Mouse (Mus musculus) MEL (cell line): Measurements from ENCODE around the gene Gm28374. TPM values are rescaled to one million over a fixed set of nuclear protein-coding genes. Genes with fewer than 3 reads are reported as not detected.

Experiments
- DNase-seq: peaks from one replicate; pipeline ENCODE4 v3.0.0; 2011; ENCODE audit warnings: low read depth, low spot score
- H3K27ac ChIP-seq: 2 replicates; pipeline ENCODE4 v1.5.1; 2012; ENCODE audit warnings: low read depth, mild to moderate bottlenecking, control low read depth, low read length, moderate library complexity; ENCODE audit not compliant: control insufficient read depth
- H3K27me3 ChIP-seq, 2 experiments: fragments of 150-350 bp in 1 of 2; sonication (generic) in 1 of 2; 2 replicates each; pipeline ENCODE4 v1.6.1; 2012; ENCODE audit warnings: low read length in 2 of 2, mild to moderate bottlenecking in 2 of 2, improper control_type of control experiment in 1 of 2, moderate library complexity in 1 of 2; ENCODE audit not compliant: insufficient read depth in 2 of 2, control insufficient read depth in 1 of 2
- H3K36me3 ChIP-seq, 2 experiments: 2 replicates each; pipeline ENCODE4 v1.6.1; 2012 to 2014; ENCODE audit warnings: low read length in 2 of 2, improper control_type of control experiment in 1 of 2, inconsistent platforms in 1 of 2, mild to moderate bottlenecking in 1 of 2; ENCODE audit not compliant: insufficient read depth in 2 of 2, control insufficient read depth in 1 of 2
- H3K4me1 ChIP-seq, 2 experiments: fragments of 150-350 bp in 1 of 2; sonication (generic) in 1 of 2; 2 replicates each; pipeline ENCODE4 v1.6.1; 2012; ENCODE audit warnings: low read length in 2 of 2, improper control_type of control experiment in 1 of 2, mild to moderate bottlenecking in 1 of 2; ENCODE audit not compliant: insufficient read depth in 2 of 2, control insufficient read depth in 1 of 2
- H3K4me3 ChIP-seq, 2 experiments: fragments of 150-350 bp in 1 of 2; sonication (generic) in 1 of 2; 2 replicates each; pipeline ENCODE4 v1.5.1; 2012; ENCODE audit warnings: low read depth in 2 of 2, low read length in 2 of 2, mild to moderate bottlenecking in 2 of 2, moderate library complexity in 2 of 2, control low read depth in 1 of 2, improper control_type of control experiment in 1 of 2; ENCODE audit not compliant: control insufficient read depth in 1 of 2, insufficient read depth in 1 of 2
- H3K79me2 ChIP-seq: 2 replicates; pipeline ENCODE4 v1.6.1; 2012; ENCODE audit warnings: mild to moderate bottlenecking, low read length, moderate library complexity; ENCODE audit not compliant: control insufficient read depth, poor library complexity, insufficient read depth
- H3K9ac ChIP-seq: 2 replicates; pipeline ENCODE4 v1.6.1; 2012; ENCODE audit warnings: low read depth, mild to moderate bottlenecking, control low read depth, low read length, moderate library complexity; ENCODE audit not compliant: control insufficient read depth, poor library complexity, severe bottlenecking
- H3K9me3 ChIP-seq: fragments of 150-350 bp; sonication (generic); replicated peaks from 2 replicates; pipeline ENCODE4 v1.6.1; 2012; ENCODE audit warnings: mild to moderate bottlenecking, low read length, improper control_type of control experiment, moderate library complexity; ENCODE audit not compliant: insufficient read depth
- CHD1 ChIP-seq: IDR thresholded peaks from 2 replicates; pipeline ENCODE4 v1.6.1; 2012; ENCODE audit warnings: low read depth, mild to moderate bottlenecking, inconsistent platforms, low read length, improper control_type of control experiment
- CHD2 ChIP-seq: IDR thresholded peaks from 2 replicates; pipeline ENCODE4 v1.6.1; 2011; ENCODE audit warnings: low read length, improper control_type of control experiment
- CTCF ChIP-seq, 3 experiments: IDR thresholded peaks in 2 of 3; conservative IDR thresholded peaks in 1 of 3; 2 replicates each; pipeline ENCODE4 v1.5.1; 2011 to 2012; ENCODE audit warnings: low read length in 3 of 3, low read depth in 2 of 3, mild to moderate bottlenecking in 2 of 3, improper control_type of control experiment in 1 of 3, inconsistent platforms in 1 of 3, mixed read lengths in 1 of 3, moderate library complexity in 1 of 3; ENCODE audit not compliant: control insufficient read depth in 1 of 3, insufficient read depth in 1 of 3, poor library complexity in 1 of 3, severe bottlenecking in 1 of 3
- E2F4 ChIP-seq: IDR thresholded peaks from 2 replicates; pipeline ENCODE4 v1.6.1; 2011; ENCODE audit warnings: low read depth, low read length, improper control_type of control experiment, borderline replicate concordance
- ELF1 ChIP-seq: IDR thresholded peaks from 2 replicates; pipeline ENCODE4 v1.6.1; 2014; ENCODE audit warnings: low read depth, mild to moderate bottlenecking, inconsistent platforms, low read length, improper control_type of control experiment, moderate library complexity
- EP300 ChIP-seq, 2 experiments: IDR thresholded peaks; 2 replicates each; pipeline ENCODE4 v1.6.1; 2011; ENCODE audit warnings: improper control_type of control experiment in 2 of 2, low read length in 2 of 2, low read depth in 1 of 2, mild to moderate bottlenecking in 1 of 2
- ETS1 ChIP-seq: IDR thresholded peaks from 2 replicates; pipeline ENCODE4 v1.6.1; 2012; ENCODE audit warnings: low read depth, mild to moderate bottlenecking, inconsistent platforms, low read length, improper control_type of control experiment, moderate library complexity
- GABPA ChIP-seq: IDR thresholded peaks from 2 replicates; pipeline ENCODE4 v1.6.1; 2012; ENCODE audit warnings: low read depth, mild to moderate bottlenecking, inconsistent platforms, low read length, improper control_type of control experiment, moderate library complexity
- GATA1 ChIP-seq: IDR thresholded peaks from 2 replicates; pipeline ENCODE4 v1.6.1; 2011; ENCODE audit warnings: low read depth, low read length, improper control_type of control experiment
- HCFC1 ChIP-seq: IDR thresholded peaks from 2 replicates; pipeline ENCODE4 v1.6.1; 2012; ENCODE audit warnings: low read depth, mild to moderate bottlenecking, inconsistent platforms, low read length, improper control_type of control experiment, moderate library complexity
- JUND ChIP-seq: IDR thresholded peaks from 2 replicates; pipeline ENCODE4 v1.6.1; 2011; ENCODE audit warnings: low read depth, mild to moderate bottlenecking, improper control_type of control experiment, low read length
- KAT2A ChIP-seq: conservative IDR thresholded peaks from 2 replicates; pipeline ENCODE4 v1.6.1; 2012; ENCODE audit warnings: low read depth, low read length, improper control_type of control experiment, inconsistent platforms
- MAX ChIP-seq: IDR thresholded peaks from 2 replicates; pipeline ENCODE4 v1.6.1; 2011; ENCODE audit warnings: low read length, improper control_type of control experiment
- MAZ ChIP-seq: IDR thresholded peaks from 2 replicates; pipeline ENCODE4 v1.6.1; 2012; ENCODE audit warnings: low read depth, mild to moderate bottlenecking, inconsistent platforms, low read length, improper control_type of control experiment
- MEF2A ChIP-seq: IDR thresholded peaks from 2 replicates; pipeline ENCODE4 v1.6.1; 2014; ENCODE audit warnings: low read depth, mild to moderate bottlenecking, inconsistent platforms, low read length, improper control_type of control experiment; ENCODE audit not compliant: poor library complexity, insufficient replicate concordance, severe bottlenecking; ENCODE audit errors: extremely low read depth
- MXI1 ChIP-seq: IDR thresholded peaks from 2 replicates; pipeline ENCODE4 v1.6.1; 2011; ENCODE audit warnings: mild to moderate bottlenecking, low read depth, low read length, improper control_type of control experiment
- MYB ChIP-seq: IDR thresholded peaks from 2 replicates; pipeline ENCODE4 v1.6.1; 2011; ENCODE audit warnings: mild to moderate bottlenecking, low read depth, low read length, improper control_type of control experiment
- MYC ChIP-seq: IDR thresholded peaks from 2 replicates; pipeline ENCODE4 v1.6.1; 2011; ENCODE audit warnings: low read depth, mild to moderate bottlenecking, low read length, improper control_type of control experiment, moderate library complexity
- NELFE ChIP-seq: IDR thresholded peaks from 2 replicates; pipeline ENCODE4 v1.6.1; 2011; ENCODE audit warnings: low read depth, low read length, improper control_type of control experiment
- NRF1 ChIP-seq: IDR thresholded peaks from 2 replicates; pipeline ENCODE4 v1.6.1; 2014; ENCODE audit warnings: low read depth, mild to moderate bottlenecking, inconsistent platforms, low read length, improper control_type of control experiment, moderate library complexity; ENCODE audit not compliant: poor library complexity, insufficient read depth, severe bottlenecking
- POLR2A ChIP-seq, 2 experiments: IDR thresholded peaks; 2 replicates each; pipeline ENCODE4 v1.6.1; 2011 to 2012; ENCODE audit warnings: low read length in 2 of 2, mild to moderate bottlenecking in 2 of 2, control low read depth in 1 of 2, improper control_type of control experiment in 1 of 2, low read depth in 1 of 2, moderate library complexity in 1 of 2; ENCODE audit not compliant: control insufficient read depth in 1 of 2, insufficient read depth in 1 of 2, poor library complexity in 1 of 2
- POLR2AphosphoS2 ChIP-seq: IDR thresholded peaks from 2 replicates; pipeline ENCODE4 v1.6.1; 2011; ENCODE audit warnings: low read length, improper control_type of control experiment
- POLR2AphosphoS5 ChIP-seq: IDR thresholded peaks from 2 replicates; pipeline ENCODE4 v1.6.1; 2012; ENCODE audit warnings: low read depth, borderline replicate concordance, mild to moderate bottlenecking, inconsistent platforms, low read length, moderate library complexity, mixed read lengths
- RAD21 ChIP-seq: IDR thresholded peaks from 2 replicates; pipeline ENCODE4 v1.6.1; 2011; ENCODE audit warnings: mild to moderate bottlenecking, low read depth, low read length, improper control_type of control experiment
- RCOR1 ChIP-seq: IDR thresholded peaks from 2 replicates; pipeline ENCODE4 v1.6.1; 2012; ENCODE audit warnings: low read depth, mild to moderate bottlenecking, inconsistent platforms, low read length, improper control_type of control experiment
- SIN3A ChIP-seq: IDR thresholded peaks from 2 replicates; pipeline ENCODE4 v1.6.1; 2012; ENCODE audit warnings: low read length, improper control_type of control experiment, inconsistent platforms
- SMC3 ChIP-seq: IDR thresholded peaks from 2 replicates; pipeline ENCODE4 v1.6.1; 2011; ENCODE audit warnings: low read depth, low read length, improper control_type of control experiment
- TAL1 ChIP-seq: IDR thresholded peaks from 2 replicates; pipeline ENCODE4 v1.6.1; 2012; ENCODE audit warnings: mild to moderate bottlenecking, inconsistent platforms, low read length, moderate library complexity, mixed read lengths
- TBP ChIP-seq: IDR thresholded peaks from 2 replicates; pipeline ENCODE4 v1.8.0; 2011; ENCODE audit warnings: low read depth, low read length, improper control_type of control experiment
- TCF12 ChIP-seq: IDR thresholded peaks from 2 replicates; pipeline ENCODE4 v1.6.1; 2014; ENCODE audit warnings: low read depth, mild to moderate bottlenecking, inconsistent platforms, low read length, improper control_type of control experiment, moderate library complexity
- UBTF ChIP-seq: IDR thresholded peaks from 2 replicates; pipeline ENCODE4 v1.6.1; 2012; ENCODE audit warnings: low read depth, mild to moderate bottlenecking, inconsistent platforms, low read length, improper control_type of control experiment, moderate library complexity, borderline replicate concordance; ENCODE audit not compliant: insufficient read depth
- USF1 ChIP-seq: IDR thresholded peaks from 2 replicates; pipeline ENCODE4 v1.6.1; 2014; ENCODE audit warnings: low read depth, mild to moderate bottlenecking, inconsistent platforms, low read length, improper control_type of control experiment, moderate library complexity
- USF2 ChIP-seq, 2 experiments: IDR thresholded peaks; 2 replicates each; pipeline ENCODE4 v1.6.1; 2011 to 2012; ENCODE audit warnings: improper control_type of control experiment in 2 of 2, low read length in 2 of 2, borderline replicate concordance in 1 of 2, inconsistent platforms in 1 of 2, low read depth in 1 of 2, mild to moderate bottlenecking in 1 of 2; ENCODE audit not compliant: insufficient read depth in 1 of 2
- ZC3H11A ChIP-seq: IDR thresholded peaks from 2 replicates; pipeline ENCODE4 v1.6.1; 2012; ENCODE audit warnings: low read depth, mild to moderate bottlenecking, inconsistent platforms, low read length, improper control_type of control experiment
- ZKSCAN1 ChIP-seq: IDR thresholded peaks from 2 replicates; pipeline ENCODE4 v1.6.1; 2012; ENCODE audit warnings: low read depth, mild to moderate bottlenecking, inconsistent platforms, low read length, improper control_type of control experiment, moderate library complexity
- ZMIZ1 ChIP-seq: IDR thresholded peaks from 2 replicates; pipeline ENCODE4 v1.6.1; 2012; ENCODE audit warnings: low read depth, mild to moderate bottlenecking, inconsistent platforms, low read length, improper control_type of control experiment, moderate library complexity
- ZNF384 ChIP-seq: IDR thresholded peaks from 2 replicates; pipeline ENCODE4 v1.6.1; 2012; ENCODE audit warnings: low read depth, mild to moderate bottlenecking, inconsistent platforms, low read length, improper control_type of control experiment
- polyA plus RNA-seq, 2 experiments: library from polyadenylated mRNA; stranded (reverse) in 1 of 2; unstranded in 1 of 2; fragments of >175 nt in 1 of 2; fragments of >200 nt in 1 of 2; gene quantifications; 2 replicates each; pipeline versions ENCODE4 v1.2.1 to v1.2.4; 2012; ENCODE audit warnings: low replicate concordance in 2 of 2, low read depth in 1 of 2; ENCODE audit not compliant: insufficient read length in 2 of 2, insufficient read depth in 1 of 2, missing spikeins in 1 of 2
- total RNA-seq: library from RNA; depleted of rRNA; stranded (reverse); fragments of 300-350 nt; gene quantifications from 2 replicates; pipeline ENCODE4 v1.2.3, GENCODE M21; 2012

Gm28374 gene
- total and polyA plus RNA-seq, 3 experiments: 0.42 to 0.46 TPM; not detected in 1

DNA sequence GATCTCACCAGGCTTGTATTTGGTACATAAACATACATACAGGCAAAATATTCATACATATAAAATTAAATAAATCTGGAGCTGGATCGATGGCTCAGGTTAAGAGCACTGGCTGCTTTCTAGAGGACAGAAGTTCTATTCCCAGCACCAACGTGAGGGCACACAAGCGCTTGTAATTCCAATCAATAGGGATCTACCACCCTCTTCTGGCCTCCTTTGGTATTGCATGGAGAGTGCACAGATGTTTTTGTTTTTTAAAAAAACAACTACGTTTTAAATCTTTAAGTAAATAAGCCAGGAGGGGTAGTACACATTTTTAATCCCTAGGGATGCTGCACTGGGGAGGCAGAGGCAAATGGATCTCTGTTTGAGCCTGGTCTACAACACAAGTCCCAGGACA is 44.2 kb upstream of the Gm28374 start:
- Histone ChIP-seq H3K36me3 (peaks cover 0 to 17% of the 10 kb centered on the region in 2 experiments; a peak in 2 of 4 replicates), H3K27ac (no peak overlapping the region), H3K9me3 (no peaks in the 10 kb centered on the region), H3K4me3 (peak overlapping the region in 1 of 2 experiments; percentile 57; a peak in 2 of 4 replicates), H3K4me1 (peaks cover 3 to 19% of the 10 kb centered on the region in 2 experiments; a peak in 3 of 4 replicates), H3K9ac (peak overlapping the region; percentile 48), H3K27me3 (no peaks in the 10 kb centered on the region), H3K79me2 (peaks cover 1% of the 10 kb centered on the region; the same call in 1 of the 2 replicates)
- peak; percentile 86 for DNase-seq
- no peak for TF ChIP-seq E2F4
- no peak for TF ChIP-seq CHD2
- TF ChIP-seq MEF2A: no peak
- TF ChIP-seq NRF1: no peak
- TF ChIP-seq ETS1: no peak; the same call in 1 of the 2 replicates
- TF ChIP-seq SIN3A: peak; percentile 85
- no peak for TF ChIP-seq UBTF
- no peak for TF ChIP-seq NELFE
- TF ChIP-seq ELF1: no peak
- TF ChIP-seq ZC3H11A: peak; percentile 86
- no peak for TF ChIP-seq KAT2A
- 0 out of 2 replicates have a peak, but pooled peaks have one; percentile 9 for TF ChIP-seq GATA1
- TF ChIP-seq TCF12: no peak
- no peak; the same call in 1 of the 2 replicates for TF ChIP-seq MYC
- TF ChIP-seq ZKSCAN1: no peak
- 0 out of 2 replicates have a peak, but pooled peaks have one; percentile 26 for TF ChIP-seq HCFC1
- TF ChIP-seq JUND: no peak
- TF ChIP-seq MAZ: no peak
- TF ChIP-seq POLR2A (IDR thresholded peaks at IDR 0.05; ENCODE audit: control insufficient read depth in 1 of 2, insufficient read depth in 1 of 2, low read depth in 1 of 2, low read length in 2 of 2, poor library complexity in 1 of 2): no peak
- no peak for TF ChIP-seq USF1
- peak; percentile 66 for TF ChIP-seq ZNF384
- TF ChIP-seq CHD1: no peak
- no peak for TF ChIP-seq POLR2AphosphoS2
- TF ChIP-seq RCOR1: 0 out of 2 replicates have a peak, but pooled peaks have one; percentile 37
- no peak for TF ChIP-seq MYB
- peak; percentile 85 for TF ChIP-seq SMC3
- TF ChIP-seq CTCF (IDR thresholded peaks at IDR 0.05 in 2 of 3, conservative IDR thresholded peaks at IDR 0.05 in 1 of 3; ENCODE audit: control insufficient read depth in 1 of 3, insufficient read depth in 1 of 3, low read depth in 2 of 3, low read length in 3 of 3, poor library complexity in 1 of 3, severe bottlenecking in 1 of 3): peak; percentile 59 to 95 (median 77)
- no peak for TF ChIP-seq USF2 (IDR thresholded peaks at IDR 0.05; ENCODE audit: borderline replicate concordance in 1 of 2, insufficient read depth in 1 of 2, low read depth in 1 of 2, low read length in 2 of 2)
- peak; percentile 37; the same call in 1 of the 2 replicates for TF ChIP-seq TBP
- TF ChIP-seq MXI1: peak; percentile 53; the same call in 1 of the 2 replicates
- TF ChIP-seq TAL1: no peak
- no peak for TF ChIP-seq POLR2AphosphoS5
- no peak; the same call in 1 of the 2 replicates for TF ChIP-seq MAX
- no peak for TF ChIP-seq ZMIZ1
- TF ChIP-seq EP300 (IDR thresholded peaks at IDR 0.05; ENCODE audit: low read depth in 1 of 2, low read length in 2 of 2): no peak
- TF ChIP-seq RAD21: peak; percentile 99
- no peak for TF ChIP-seq GABPA
